Mouse (Mus musculus): Measurements from ENCODE around the gene Gstm5.

DNA sequence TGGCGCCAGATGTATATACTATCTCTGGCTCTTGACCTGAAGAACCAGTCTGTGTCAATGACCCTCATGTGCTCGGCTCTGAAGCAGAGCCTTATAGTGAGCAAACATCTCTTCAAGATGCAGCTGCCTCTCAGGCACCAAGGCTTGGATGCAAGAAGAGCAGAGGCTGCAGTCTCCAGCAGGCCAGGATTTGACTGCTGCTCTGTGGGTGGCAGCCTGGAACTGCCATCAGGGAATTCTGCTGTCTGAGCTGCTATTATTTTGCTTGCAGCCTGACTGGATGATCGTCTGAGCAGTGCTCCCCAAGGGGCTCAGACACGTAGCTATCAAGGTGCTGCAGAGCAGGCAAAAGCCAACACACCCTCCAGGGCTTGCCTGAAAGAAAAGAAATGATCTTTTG, 47.5 kb upstream of the Gstm5 start:
- TF ChIP-seq CTCF (IDR thresholded peaks at IDR 0.05; ENCODE audit: control insufficient read depth, insufficient read depth, insufficient replicate concordance, low read depth, low read length) (no peak), POLR2A (IDR thresholded peaks at IDR 0.05; ENCODE audit: control insufficient read depth, low read depth, low read length) (no peak)

All from testis, adult 2 months (tissue).